Mouse (Mus musculus) liver, embryonic 14.5 days (tissue): Measurements from ENCODE around the gene Tnip2. TPM values are rescaled to one million over a fixed set of nuclear protein-coding genes. Genes with fewer than 3 reads are reported as not detected.

Experiments
- ATAC-seq: fragments of 200-750 bp; cut with Nextera tagmentation; 2 replicates; pipeline ENCODE4 v1.8.0; 2017; ENCODE audit warnings: moderate number of reproducible peaks, mild to moderate bottlenecking, moderate library complexity; ENCODE audit not compliant: insufficient read depth
- DNase-seq, 3 experiments: peaks; one replicate each; pipeline ENCODE4 v3.0.0-alpha.2; 2012 to 2013; ENCODE audit warnings: low read depth in 3 of 3, low spot score in 3 of 3
- H3K27ac ChIP-seq: fragments of 300-500 bp; sonication (generic); 2 replicates; pipeline ENCODE4 v1.5.1; 2014; ENCODE audit warnings: moderate library complexity, mild to moderate bottlenecking, control low read depth, inconsistent platforms
- H3K27me3 ChIP-seq: fragments of 300-500 bp; sonication (generic); 2 replicates; pipeline ENCODE4 v1.6.1; 2014; ENCODE audit warnings: mild to moderate bottlenecking, low read length, moderate library complexity; ENCODE audit not compliant: control insufficient read depth, insufficient read depth
- H3K36me3 ChIP-seq: fragments of 300-500 bp; sonication (generic); replicated peaks from 2 replicates; pipeline ENCODE4 v1.6.1; 2014; ENCODE audit warnings: low read depth; ENCODE audit not compliant: control insufficient read depth, insufficient read depth
- H3K4me1 ChIP-seq, 2 experiments: fragments of 200-500 bp in 1 of 2; fragments of 300-500 bp in 1 of 2; sonication (generic) in 1 of 2; replicated peaks; 2 replicates each; pipeline ENCODE4 v1.6.1; 2012 to 2014; ENCODE audit warnings: antibody characterized with exemption in 1 of 2, inconsistent platforms in 1 of 2, low read length in 1 of 2; ENCODE audit not compliant: control insufficient read depth in 2 of 2, insufficient read depth in 2 of 2
- H3K4me2 ChIP-seq: fragments of 300-500 bp; sonication (generic); 2 replicates; pipeline ENCODE4 v1.6.1; 2014; ENCODE audit warnings: low read depth, mild to moderate bottlenecking, control low read depth, moderate library complexity
- H3K4me3 ChIP-seq, 2 experiments: fragments of 200-500 bp in 1 of 2; fragments of 300-500 bp in 1 of 2; sonication (generic) in 1 of 2; 2 replicates each; pipeline ENCODE4 v1.5.1; 2012 to 2014; ENCODE audit warnings: low read depth in 2 of 2, low read length in 2 of 2, mild to moderate bottlenecking in 2 of 2, control low read depth in 1 of 2, inconsistent platforms in 1 of 2, moderate library complexity in 1 of 2; ENCODE audit not compliant: insufficient read depth in 1 of 2
- H3K9ac ChIP-seq: fragments of 300-500 bp; sonication (generic); replicated peaks from 2 replicates; pipeline ENCODE4 v1.6.1; 2014; ENCODE audit warnings: mild to moderate bottlenecking, control low read depth, moderate library complexity
- H3K9me3 ChIP-seq: fragments of 300-500 bp; sonication (generic); 2 replicates; pipeline ENCODE4 v1.6.1; 2016; ENCODE audit warnings: low read length, mixed read lengths; ENCODE audit not compliant: control insufficient read depth
- CTCF ChIP-seq: IDR thresholded peaks from 2 replicates; pipeline ENCODE4 v1.5.1; 2016; ENCODE audit warnings: antibody characterized with exemption, low read depth, control low read depth
- EP300 ChIP-seq: IDR thresholded peaks from 2 replicates; pipeline ENCODE4 v1.6.1; 2016; ENCODE audit warnings: antibody characterized with exemption, low read depth
- WGBS: fragments of 180-500 bp; shearing (Covaris S2); extraction: QIAGEN DNeasy Blood & Tissue Kit; methylation state at CpG from one replicate; pipeline ENCODE4 v1.1.7; 2014; ENCODE audit not compliant: insufficient replicate concordance; 5-methylcytosine and 5-hydroxymethylcytosine counted together
- polyA plus RNA-seq, 2 experiments: library from polyadenylated mRNA; depleted of rRNA in 1 of 2; stranded (reverse) in 1 of 2; unstranded in 1 of 2; fragments of >200 nt; fragmentation: Nextera tagmentation in 1 of 2; extraction: Ambion mirVana in 1 of 2; gene quantifications; 2 replicates each; pipeline versions ENCODE4 v1.2.1 to v1.2.3; 2012 to 2014

The Tnip2 gene
- polyA plus RNA-seq, 2 experiments: 3.2 to 5.0 TPM

- Histone ChIP-seq H3K4me1 (peaks cover 6 to 12% of the 10 kb centered on the region in 2 experiments; a peak in 3 of 4 replicates), H3K27me3 (no peaks in the 10 kb centered on the region), H3K4me2 (no peak overlapping the region), H3K27ac (no peak overlapping the region), H3K9ac (no peak overlapping the region), H3K4me3 (no peak overlapping the region), H3K9me3 (no peaks in the 10 kb centered on the region), H3K36me3 (no peaks in the 10 kb centered on the region; the same call in 1 of the 2 replicates)
- DNase-seq (peak in 2 of 3 experiments; percentile 47 to 59), ATAC-seq (no peak)
- TF ChIP-seq CTCF (peak; percentile 87), EP300 (no peak)
Measured at GRCm38 (mm10) chr5:34547410-34547809, 33.6 kb upstream of the Tnip2 start.

DNA sequence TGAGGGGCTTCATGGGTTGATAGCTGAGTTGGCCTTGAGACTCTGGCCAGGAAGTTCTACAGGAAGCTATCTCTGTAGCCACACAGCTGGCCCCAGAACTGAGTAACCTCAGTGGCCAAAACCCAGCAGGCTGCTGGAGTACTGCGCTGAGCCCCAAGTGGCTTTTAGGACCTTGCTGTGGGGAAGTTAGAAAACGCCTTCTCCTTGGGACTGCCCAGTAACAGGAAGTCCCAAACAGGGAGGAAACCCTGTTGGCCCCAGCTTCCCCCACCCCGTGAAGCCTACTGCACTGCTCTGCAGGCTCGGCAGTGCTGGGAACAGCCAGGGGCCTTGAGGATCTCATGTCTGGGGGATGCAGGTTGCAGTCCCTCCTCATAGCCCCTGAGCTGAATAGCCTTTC is 29.3 kb upstream of the Tnip2 start:
- no peaks in the 10 kb centered on the region; the same call in 1 of the 2 replicates for H3K27me3 ChIP-seq
- DNase-seq (no peak), ATAC-seq (no peak)
- H3K4me2 ChIP-seq: no peak overlapping the region
- H3K27ac ChIP-seq: no peak overlapping the region
- H3K9ac ChIP-seq: no peak overlapping the region
- 15% methylated on average over 4 of the region's 4 CpGs for WGBS
- H3K36me3 ChIP-seq: no peaks in the 10 kb centered on the region
- H3K4me1 ChIP-seq: no peaks in the 10 kb centered on the region; a peak in 1 of 4 replicates
- no peaks in the 10 kb centered on the region for H3K9me3 ChIP-seq
- peak overlapping the region; percentile 6 to 15; a peak in 2 of 4 replicates for H3K4me3 ChIP-seq
- no peak for TF ChIP-seq CTCF

DNA sequence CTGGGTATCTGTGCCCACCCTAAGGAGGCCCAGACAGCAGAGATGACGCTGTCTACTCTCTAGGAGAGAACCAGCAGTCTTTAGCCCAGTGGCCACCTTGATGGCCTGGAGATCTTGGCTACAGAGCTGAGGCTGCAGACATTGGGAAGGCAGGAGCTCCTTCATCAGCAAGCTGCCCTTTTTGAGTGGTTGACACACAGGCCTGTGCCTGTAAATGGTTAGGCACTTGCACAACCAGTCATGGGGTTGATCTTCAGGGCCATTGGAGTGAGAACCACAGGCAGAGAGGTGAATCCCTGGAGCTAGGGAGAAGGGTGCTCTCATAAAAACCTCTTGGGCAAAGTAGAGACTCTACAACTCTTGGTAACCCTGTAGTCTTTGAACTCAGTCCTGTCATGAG is 28.4 kb upstream of the Tnip2 start:
- 74% methylated on average over 1 of the region's 1 CpGs for WGBS
- ATAC-seq: no peak

DNA sequence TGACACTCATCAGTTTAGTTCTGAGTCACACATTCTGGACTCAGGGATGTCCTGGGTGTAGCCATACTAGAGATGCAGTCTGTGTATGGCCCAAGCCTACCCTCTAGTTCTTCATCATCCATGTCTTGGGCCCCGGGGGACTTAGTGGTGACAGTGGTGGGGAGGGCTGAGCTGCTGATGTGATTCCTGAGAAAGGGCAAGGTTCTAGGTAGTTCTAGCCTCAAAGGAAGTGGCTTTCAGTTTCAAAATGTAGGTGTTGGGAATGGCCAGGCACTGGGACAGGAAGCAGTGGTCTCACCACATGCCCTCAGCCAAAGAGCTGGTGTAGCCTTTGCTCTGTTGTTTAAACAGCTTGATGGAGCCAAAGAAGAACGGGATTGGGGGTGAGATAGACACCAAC is 25.3 kb upstream of the Tnip2 start:
- H3K27ac ChIP-seq: no peak overlapping the region

More for the DNA sequence above, 28.4 kb upstream of the Tnip2 start:
- Histone ChIP-seq H3K4me2 (no peak overlapping the region), H3K9me3 (no peaks in the 10 kb centered on the region), H3K27ac (no peak overlapping the region), H3K27me3 (no peaks in the 10 kb centered on the region; the same call in 1 of the 2 replicates), H3K4me3 (no peak overlapping the region), H3K36me3 (no peaks in the 10 kb centered on the region), H3K9ac (no peak overlapping the region), H3K4me1 (no peaks in the 10 kb centered on the region; a peak in 1 of 4 replicates)
- DNase-seq: no peak
- no peak for TF ChIP-seq EP300
- TF ChIP-seq CTCF: no peak

GRCm38 (mm10) chr5:34538527-34538926 is 24.7 kb upstream of the Tnip2 start:
- ATAC-seq (0 out of 2 replicates have a peak, but pooled peaks have one; percentile 22), DNase-seq (no peak)
- H3K9ac ChIP-seq: no peak overlapping the region
- H3K9me3 ChIP-seq: no peaks in the 10 kb centered on the region
- no peak overlapping the region for H3K4me2 ChIP-seq
- no peaks in the 10 kb centered on the region for H3K4me1 ChIP-seq
- H3K4me3 ChIP-seq: no peak overlapping the region
- H3K27me3 ChIP-seq: no peaks in the 10 kb centered on the region; the same call in 1 of the 2 replicates
- no peaks in the 10 kb centered on the region for H3K36me3 ChIP-seq
- no peak overlapping the region for H3K27ac ChIP-seq
- 21% methylated on average over 5 of the region's 5 CpGs for WGBS
- TF ChIP-seq CTCF (peak; percentile 65), EP300 (no peak)

More for the DNA sequence above, 25.3 kb upstream of the Tnip2 start:
- Histone ChIP-seq H3K4me1 (no peaks in the 10 kb centered on the region), H3K36me3 (no peaks in the 10 kb centered on the region), H3K9me3 (no peaks in the 10 kb centered on the region), H3K27me3 (no peaks in the 10 kb centered on the region; the same call in 1 of the 2 replicates), H3K4me3 (no peak overlapping the region), H3K9ac (no peak overlapping the region), H3K4me2 (no peak overlapping the region)
- WGBS: 52% methylated on average over 2 of the region's 2 CpGs
- no peak for ATAC-seq
- TF ChIP-seq EP300 (no peak), CTCF (no peak)
- no peak for DNase-seq
